In genomic region chr1:93197916-93198315, GRCm38 (mm10) we compare ENCODE assay signal across 21 mouse cellular contexts. TPM values are rescaled to one million over a fixed set of nuclear protein-coding genes. Genes with fewer than 3 reads are reported as not detected.
DNase-seq lines count a peak whose midpoint lies in the region; ATAC-seq and TF ChIP-seq lines count a peak whose summit lies in the region.
"Had no signal": no experiment of that assay in that cellular context is flagged by ENCODE, and none has a peak within 500 bp of the region (broad histone marks: within the 10 kb centered on the region; RNA-seq: fewer than 3 reads in every experiment).

No protein-coding gene starts in this region.

- no peak overlapping the region for H3K9ac ChIP-seq in kidney, embryonic 15.5 days
- no peak overlapping the region for H3K9ac ChIP-seq in midbrain, embryonic 15.5 days
- H3K9ac ChIP-seq: forebrain, embryonic 13.5 days; hindbrain, embryonic 12.5 days; hindbrain, embryonic 15.5 days had no signal

- H3K27me3 ChIP-seq in kidney, embryonic 15.5 days: no peaks in the 10 kb centered on the region
- H3K27me3 ChIP-seq in E14TG2a.4 (ENCODE audit: insufficient read depth, low read length): peaks cover 16% of the 10 kb centered on the region
- H3K27me3 ChIP-seq in midbrain, embryonic 15.5 days (replicated peaks): no peaks in the 10 kb centered on the region
- H3K27me3 ChIP-seq: hindbrain, embryonic 12.5 days; hindbrain, embryonic 15.5 days had no signal

- no peak for ATAC-seq in kidney, embryonic 15.5 days (replicated peaks; ENCODE audit: low FRiP score)
- ATAC-seq in midbrain, embryonic 15.5 days (replicated peaks): no peak
- ATAC-seq: forebrain, embryonic 13.5 days; forebrain, embryonic 16.5 days had no signal

- no peak overlapping the region for H3K4me3 ChIP-seq in kidney, embryonic 15.5 days (replicated peaks)
- H3K4me3 ChIP-seq in E14TG2a.4 (replicated peaks; ENCODE audit: low read length): 0 out of 2 replicates have a peak overlapping the region, but pooled peaks have one; percentile 3
- no peak overlapping the region for H3K4me3 ChIP-seq in midbrain, embryonic 15.5 days
- H3K4me3 ChIP-seq: forebrain, embryonic 10.5 days; forebrain, embryonic 13.5 days; hindbrain, embryonic 12.5 days; hindbrain, embryonic 15.5 days had no signal

- H3K36me3 ChIP-seq in kidney, embryonic 15.5 days: no peaks in the 10 kb centered on the region
- no peaks in the 10 kb centered on the region for H3K36me3 ChIP-seq in E14TG2a.4 (ENCODE audit: insufficient read depth, low read length)
- no peaks in the 10 kb centered on the region for H3K36me3 ChIP-seq in midbrain, embryonic 15.5 days (replicated peaks)
- H3K36me3 ChIP-seq: forebrain, embryonic 10.5 days; hindbrain, embryonic 12.5 days; hindbrain, embryonic 15.5 days had no signal

- H3K27ac ChIP-seq in kidney, embryonic 15.5 days: peak overlapping the region; percentile 37; the same call in 1 of the 2 replicates
- H3K27ac ChIP-seq in midbrain, embryonic 15.5 days: no peak overlapping the region
- H3K27ac ChIP-seq: forebrain, embryonic 10.5 days; forebrain, embryonic 13.5 days; hindbrain, embryonic 12.5 days; hindbrain, embryonic 15.5 days had no signal

- WGBS in kidney, embryonic 15.5 days: 76% methylated on average over 3 of the region's 3 CpGs
- WGBS in midbrain, embryonic 15.5 days: 66% methylated on average over 3 of the region's 3 CpGs

- DNase-seq in kidney, postnatal 25 days: no peak
- DNase-seq in ES-CJ7 (ENCODE audit: low read depth, low spot score): peak; percentile 81
- peak; percentile 67 for DNase-seq in ZHBTc4 (ENCODE audit: low read depth, low spot score)
- no peak for DNase-seq in urinary bladder, adult 2 months (ENCODE audit: low spot score)
- DNase-seq: adrenal gland, postnatal 10 days; adrenal gland, postnatal 36 days; B cell, adult 2 months; cerebellum, adult 18-20 months; cerebellum, adult 9-10 months; cerebellum, postnatal 14 days; gastrocnemius, postnatal 10 days; heart, adult 11 months had no signal

- no peak for TF ChIP-seq CTCF in E14TG2a.4 (conservative IDR thresholded peaks at IDR 0.05; ENCODE audit: low read length)

- no peaks in the 10 kb centered on the region for H3K4me1 ChIP-seq in kidney, embryonic 15.5 days
- H3K4me1 ChIP-seq in E14TG2a.4 (replicated peaks; ENCODE audit: low read depth, low read length): peaks cover 74% of the 10 kb centered on the region
- no peaks in the 10 kb centered on the region for H3K4me1 ChIP-seq in midbrain, embryonic 15.5 days
- H3K4me1 ChIP-seq: forebrain, embryonic 10.5 days; forebrain, embryonic 13.5 days; hindbrain, embryonic 12.5 days; hindbrain, embryonic 15.5 days had no signal

- no peak overlapping the region for H3K4me2 ChIP-seq in kidney, embryonic 15.5 days
- H3K4me2 ChIP-seq in midbrain, embryonic 15.5 days: no peak overlapping the region
- H3K4me2 ChIP-seq: forebrain, embryonic 13.5 days; heart, embryonic 11.5 days; hindbrain, embryonic 12.5 days; hindbrain, embryonic 15.5 days had no signal

- no peaks in the 10 kb centered on the region for H3K9me3 ChIP-seq in kidney, embryonic 15.5 days (replicated peaks)
- peaks cover 15% of the 10 kb centered on the region for H3K9me3 ChIP-seq in E14TG2a.4 (ENCODE audit: low read length)
- H3K9me3 ChIP-seq in midbrain, embryonic 15.5 days: no peaks in the 10 kb centered on the region
- H3K9me3 ChIP-seq: hindbrain, embryonic 15.5 days had no signal

RNA-seq across cellular contexts. Expression of gene Crocc2, which starts 29.4 kb away (rescaled TPM):
- 0.19 and 0.25 TPM in 2 replicates for polyA plus RNA-seq in kidney, embryonic 15.5 days (2015; fragmentation: Nextera tagmentation; extraction: Ambion mirVana)
- 0.09 and 0.10 TPM in 2 replicates for polyA plus RNA-seq in urinary bladder, adult 2 months (2012; rRNA removed)
- polyA plus RNA-seq in midbrain, embryonic 15.5 days (2015; fragmentation: Nextera tagmentation; extraction: Ambion mirVana): 0.52 and 0.54 TPM in 2 replicates

RNA-seq across cellular contexts. Expression of gene 2310007B03Rik, which starts 37.2 kb away (rescaled TPM):
- polyA plus RNA-seq in kidney, embryonic 15.5 days (2015; fragmentation: Nextera tagmentation; extraction: Ambion mirVana): 1.2 and 1.4 TPM in 2 replicates
- polyA plus RNA-seq in urinary bladder, adult 2 months (2012; rRNA removed): 0.03 and 0.07 TPM in 2 replicates
- polyA plus RNA-seq in midbrain, embryonic 15.5 days (2015; fragmentation: Nextera tagmentation; extraction: Ambion mirVana): 0.14 and 0.32 TPM in 2 replicates

RNA-seq across cellular contexts. Expression of gene Sned1, which starts 37.7 kb away (rescaled TPM):
- polyA plus RNA-seq in kidney, embryonic 15.5 days (2015; fragmentation: Nextera tagmentation; extraction: Ambion mirVana): 11.1 and 14.7 TPM in 2 replicates
- 12.1 and 18.7 TPM in 2 replicates for polyA plus RNA-seq in urinary bladder, adult 2 months (2012; rRNA removed)
- 8.7 and 12.5 TPM in 2 replicates for polyA plus RNA-seq in midbrain, embryonic 15.5 days (2015; fragmentation: Nextera tagmentation; extraction: Ambion mirVana)

Comparison
In these comparisons a context has a peak if more than half of its experiments do, and no peak if none do; other contexts are left out.
1. DNase-seq: peak in ES-CJ7 (single experiment) and ZHBTc4 (single experiment); none in kidney, postnatal 25 days (0 of 2) and urinary bladder, adult 2 months (single experiment).